Mouse (Mus musculus): ENCODE measurements around the gene Micall1.

- TF ChIP-seq CTCF (IDR thresholded peaks at IDR 0.05; ENCODE audit: low read depth) (no peak), EP300 (optimal IDR thresholded peaks at IDR 0.05) (no peak)
These were observed 58.0 kb downstream of the Micall1 start for GRCm38 (mm10) chr15:79166712-79167111.

Measured in stomach, postnatal 0 days (tissue).